Mouse (Mus musculus) forebrain, embryonic 15.5 days (tissue): ENCODE measurements around the gene Folr2. TPM values are rescaled to one million over a fixed set of nuclear protein-coding genes. Genes with fewer than 3 reads are reported as not detected.

Source experiments
- ATAC-seq: fragments of 200-750 bp; cut with Nextera tagmentation; replicated peaks from 2 replicates; pipeline ENCODE4 v1.8.0; 2017; ENCODE audit warnings: mild to moderate bottlenecking, moderate TSS enrichment, moderate library complexity
- H3K27ac ChIP-seq: fragments of 300-500 bp; sonication (generic); replicated peaks from 2 replicates; pipeline ENCODE4 v1.5.1; 2015; ENCODE audit warnings: mild to moderate bottlenecking, inconsistent platforms
- H3K27me3 ChIP-seq: fragments of 300-500 bp; sonication (generic); 2 replicates; pipeline ENCODE4 v1.6.1; 2015; ENCODE audit warnings: inconsistent platforms
- H3K36me3 ChIP-seq: fragments of 300-500 bp; sonication (generic); 2 replicates; pipeline ENCODE4 v1.6.1; 2015; ENCODE audit warnings: mild to moderate bottlenecking, inconsistent platforms
- H3K4me1 ChIP-seq: fragments of 300-500 bp; sonication (generic); 2 replicates; pipeline ENCODE4 v1.6.1; 2015; ENCODE audit warnings: inconsistent platforms
- H3K4me2 ChIP-seq: fragments of 300-500 bp; sonication (generic); replicated peaks from 2 replicates; pipeline ENCODE4 v1.6.1; 2015; ENCODE audit warnings: mild to moderate bottlenecking, inconsistent platforms
- H3K4me3 ChIP-seq: fragments of 300-500 bp; sonication (generic); 2 replicates; pipeline ENCODE4 v1.5.1; 2015; ENCODE audit warnings: mild to moderate bottlenecking, inconsistent platforms
- H3K9ac ChIP-seq: fragments of 300-500 bp; sonication (generic); replicated peaks from 2 replicates; pipeline ENCODE4 v1.6.1; 2015; ENCODE audit warnings: mild to moderate bottlenecking, inconsistent platforms
- H3K9me3 ChIP-seq: fragments of 300-500 bp; sonication (generic); 2 replicates; pipeline ENCODE4 v1.6.1; 2016; ENCODE audit warnings: inconsistent platforms
- WGBS: fragments of 180-500 bp; shearing (Covaris S2); methylation state at CpG from one replicate; pipeline ENCODE4 v1.1.7; 2015; ENCODE audit warnings: mixed read lengths; 5-methylcytosine and 5-hydroxymethylcytosine counted together
- polyA plus RNA-seq: library from polyadenylated mRNA; unstranded; fragments of >200 nt; fragmentation: Nextera tagmentation; extraction: Ambion mirVana; gene quantifications from 2 replicates; pipeline ENCODE4 v1.2.1, GENCODE M21; 2015

The Folr2 gene
- polyA plus RNA-seq, 1 experiment from 2014 or later = 1.2 TPM

DNA sequence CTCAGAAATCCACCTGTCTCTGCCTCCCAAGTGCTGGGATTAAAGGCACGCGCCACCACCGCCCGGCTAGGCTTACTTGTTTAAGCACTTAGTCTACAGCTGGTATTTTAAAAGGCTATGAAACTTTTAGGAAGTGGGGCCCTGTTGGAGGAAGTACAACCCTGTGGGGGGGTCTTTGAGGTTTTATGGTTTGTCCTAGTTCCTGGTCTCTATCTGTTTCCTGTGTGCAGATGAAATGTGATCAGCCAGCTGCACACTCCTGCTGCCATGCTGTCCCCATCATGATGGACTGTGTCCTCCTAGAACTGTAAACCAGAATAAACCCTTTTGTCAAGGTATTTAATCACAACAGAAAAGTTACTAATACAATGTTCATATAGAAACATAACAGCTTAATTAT is 27.2 kb upstream of the Folr2 start:
- Histone ChIP-seq H3K4me1 (no peaks in the 10 kb centered on the region), H3K9ac (no peak overlapping the region), H3K9me3 (no peaks in the 10 kb centered on the region), H3K4me3 (no peak overlapping the region), H3K4me2 (no peak overlapping the region), H3K27ac (no peak overlapping the region), H3K36me3 (no peaks in the 10 kb centered on the region), H3K27me3 (no peaks in the 10 kb centered on the region)
- 95% methylated on average over 4 of the region's 4 CpGs for WGBS
- no peak for ATAC-seq

DNA sequence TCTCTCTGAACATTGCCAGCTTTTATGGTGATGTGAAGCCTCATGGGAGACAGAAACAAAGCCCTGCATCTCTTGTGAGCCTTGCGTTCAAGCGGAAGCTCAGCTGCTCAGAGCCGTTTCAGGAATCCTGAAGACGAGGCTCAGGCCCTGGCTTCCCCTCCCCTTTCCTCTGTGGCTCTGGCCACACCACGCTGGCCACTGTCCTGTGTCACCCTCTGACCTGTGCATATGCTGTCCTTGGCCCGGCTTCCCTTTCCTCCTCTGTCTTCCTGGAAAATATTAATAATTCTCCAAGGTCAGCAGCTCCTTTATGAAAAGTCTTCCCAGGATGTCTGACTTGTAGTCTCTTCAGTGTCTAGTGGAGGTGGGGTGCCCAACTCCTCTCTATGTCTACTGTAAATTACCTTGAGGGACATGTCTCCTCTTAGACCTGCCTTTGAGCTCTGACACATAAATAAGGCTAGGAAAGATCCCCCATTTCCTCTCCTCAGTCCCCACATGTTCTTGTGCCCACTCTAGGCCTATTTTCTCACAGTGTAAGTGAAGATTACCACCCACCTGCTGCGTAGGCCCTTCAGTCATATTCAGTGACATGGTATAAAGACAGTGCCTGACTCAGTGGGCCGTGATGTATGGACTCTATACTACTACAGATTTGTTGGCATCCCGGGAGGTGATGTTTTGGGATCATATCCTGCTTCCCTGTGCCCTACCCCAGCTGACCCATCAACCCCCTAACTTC is 25.6 kb upstream of the Folr2 start:
- Histone ChIP-seq H3K27me3 (no peaks in the 10 kb centered on the region), H3K4me1 (no peaks in the 10 kb centered on the region), H3K4me3 (no peak overlapping the region), H3K9me3 (no peaks in the 10 kb centered on the region), H3K9ac (no peak overlapping the region), H3K27ac (no peak overlapping the region), H3K36me3 (no peaks in the 10 kb centered on the region), H3K4me2 (no peak overlapping the region)
- 63% methylated on average over 9 of the region's 9 CpGs for WGBS
- no peak for ATAC-seq

DNA sequence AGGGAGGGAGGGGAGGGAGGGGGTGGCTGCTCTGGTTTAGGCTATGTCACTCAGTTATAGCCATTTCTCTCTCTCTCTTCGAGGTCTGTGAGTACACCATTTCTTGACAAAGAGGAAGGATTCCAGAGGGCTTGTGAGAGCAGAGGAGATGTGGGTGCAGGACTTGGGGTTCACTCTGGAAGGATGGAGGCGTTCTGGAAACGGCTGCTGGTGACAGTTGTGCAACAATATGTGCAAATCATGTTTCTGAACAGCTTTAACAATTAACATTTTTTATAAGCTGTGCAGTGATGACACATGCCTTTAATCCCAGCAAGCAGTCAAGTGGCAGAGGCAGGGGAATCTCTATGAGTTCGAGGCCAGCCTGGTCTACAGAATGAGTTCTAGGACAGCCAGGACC is 23.9 kb upstream of the Folr2 start:
- H3K27me3 ChIP-seq = no peaks in the 10 kb centered on the region
- H3K4me2 ChIP-seq = no peak overlapping the region
- H3K4me3 ChIP-seq = no peak overlapping the region
- H3K27ac ChIP-seq = no peak overlapping the region
- 77% methylated on average over 4 of the region's 4 CpGs for WGBS
- no peak for ATAC-seq
- H3K9ac ChIP-seq = no peak overlapping the region
- no peaks in the 10 kb centered on the region for H3K36me3 ChIP-seq
- no peaks in the 10 kb centered on the region for H3K4me1 ChIP-seq
- no peaks in the 10 kb centered on the region for H3K9me3 ChIP-seq

DNA sequence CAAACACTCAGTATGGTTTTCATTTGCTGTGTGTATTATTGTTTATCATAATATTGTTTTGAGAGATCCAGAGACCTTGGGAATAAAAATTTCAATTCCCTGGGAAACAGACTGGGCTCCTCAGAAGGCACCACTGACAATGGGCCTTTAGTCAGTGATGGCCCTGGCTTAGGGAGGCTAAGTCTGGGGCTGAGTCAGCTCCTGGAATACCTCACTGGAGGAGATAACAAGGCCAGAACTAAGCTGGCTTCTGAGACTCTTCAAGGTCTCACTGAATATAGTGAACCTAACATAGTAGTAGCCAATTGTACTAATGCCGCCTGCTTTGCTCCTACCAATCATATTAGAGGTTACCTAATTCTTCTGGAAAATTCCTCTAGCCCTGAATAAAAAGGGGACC is 19.0 kb upstream of the Folr2 start:
- H3K27me3 ChIP-seq = no peaks in the 10 kb centered on the region
- no peak overlapping the region for H3K4me2 ChIP-seq
- no peak overlapping the region for H3K4me3 ChIP-seq
- no peaks in the 10 kb centered on the region for H3K9me3 ChIP-seq
- no peak overlapping the region for H3K9ac ChIP-seq
- H3K27ac ChIP-seq = no peak overlapping the region
- H3K36me3 ChIP-seq = no peaks in the 10 kb centered on the region
- ATAC-seq = no peak
- 91% methylated on average over 1 of the region's 1 CpGs for WGBS
- H3K4me1 ChIP-seq = no peaks in the 10 kb centered on the region

DNA sequence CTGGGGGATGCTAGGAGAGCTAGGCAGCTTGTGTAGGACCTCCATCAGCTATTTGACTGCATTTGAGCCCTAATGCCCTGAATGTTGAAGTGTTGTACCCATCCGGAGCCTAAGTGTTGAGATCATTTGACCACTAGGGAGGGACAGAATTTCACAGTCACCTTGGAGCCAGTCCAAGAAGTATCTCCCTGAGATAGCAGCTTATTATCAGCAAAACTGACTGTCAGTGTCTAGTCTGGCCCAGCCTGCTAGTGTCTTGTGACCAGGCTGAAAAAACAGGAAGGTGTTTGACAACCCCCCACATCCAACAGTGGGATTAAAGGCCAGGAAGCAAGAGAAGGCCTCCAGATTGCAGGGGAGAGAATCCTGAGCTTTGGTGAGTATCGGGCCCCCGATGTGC is 14.3 kb upstream of the Folr2 start:
- no peaks in the 10 kb centered on the region for H3K27me3 ChIP-seq
- no peak overlapping the region for H3K27ac ChIP-seq
- H3K4me2 ChIP-seq = no peak overlapping the region
- H3K36me3 ChIP-seq = no peaks in the 10 kb centered on the region
- WGBS = 96% methylated on average over 3 of the region's 3 CpGs
- no peak for ATAC-seq
- H3K9me3 ChIP-seq = no peaks in the 10 kb centered on the region
- no peaks in the 10 kb centered on the region for H3K4me1 ChIP-seq
- no peak overlapping the region for H3K9ac ChIP-seq
- no peak overlapping the region for H3K4me3 ChIP-seq

DNA sequence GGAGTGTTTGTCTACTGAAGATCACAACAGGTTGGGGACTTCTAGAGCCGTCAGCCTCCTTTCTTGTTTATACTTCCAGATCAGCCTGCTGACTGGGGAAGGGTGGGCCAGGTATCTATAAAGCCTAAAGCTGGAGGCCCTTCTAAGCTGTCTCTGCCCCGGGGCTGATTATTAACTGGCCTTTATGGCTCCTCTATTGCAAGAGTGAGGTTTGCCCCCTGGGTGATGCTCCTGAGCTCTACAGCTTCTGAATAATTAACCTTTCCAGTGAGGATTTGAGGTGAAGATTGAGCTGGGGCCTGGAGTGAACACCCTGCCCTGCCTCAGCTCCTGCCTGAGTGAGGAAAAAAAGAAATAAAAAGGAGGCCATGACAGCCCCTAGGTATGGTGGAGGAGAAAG is 13.6 kb upstream of the Folr2 start, which contains the start of gene Folr1:
Folr1 (minus strand) TSS at position 160 of the 400 bp plus-strand sequence.
- no peak within 1 kb of the TSS for H3K4me3 ChIP-seq
- no peak within 1 kb of the TSS for H3K9ac ChIP-seq
- no peaks in the 10 kb centered on the region for H3K4me1 ChIP-seq
- no peak within 1 kb of the TSS for H3K4me2 ChIP-seq
- WGBS = 81% methylated on average over 2 of the region's 2 CpGs
- no peaks in the 10 kb centered on the region for H3K36me3 ChIP-seq
- H3K9me3 ChIP-seq = no peaks in the 10 kb centered on the region
- H3K27me3 ChIP-seq = no peaks in the 10 kb centered on the region
- no peak within 1 kb of the TSS for H3K27ac ChIP-seq
- no peak for ATAC-seq

- Histone ChIP-seq H3K4me1 (no peaks in the 10 kb centered on the region), H3K4me3 (no peak overlapping the region), H3K9ac (no peak overlapping the region), H3K9me3 (no peaks in the 10 kb centered on the region), H3K4me2 (no peak overlapping the region), H3K27ac (no peak overlapping the region), H3K36me3 (no peaks in the 10 kb centered on the region), H3K27me3 (no peaks in the 10 kb centered on the region)
- ATAC-seq = no peak
- 40% methylated on average over 7 of the region's 7 CpGs for WGBS
Measured at GRCm38 (mm10) chr7:101869163-101869500, 12.1 kb upstream of the Folr2 start.

GRCm38 (mm10) chr7:101868241-101869162 is 11.5 kb upstream of the Folr2 start:
- no peaks in the 10 kb centered on the region for H3K4me1 ChIP-seq
- H3K4me2 ChIP-seq = no peak overlapping the region
- H3K9ac ChIP-seq = no peak overlapping the region
- H3K9me3 ChIP-seq = no peaks in the 10 kb centered on the region
- WGBS = 46% methylated on average over 13 of the region's 13 CpGs
- H3K27ac ChIP-seq = no peak overlapping the region
- ATAC-seq = no peak
- no peaks in the 10 kb centered on the region for H3K27me3 ChIP-seq
- no peaks in the 10 kb centered on the region for H3K36me3 ChIP-seq
- no peak overlapping the region for H3K4me3 ChIP-seq

GRCm38 (mm10) chr7:101867482-101867881 is 10.5 kb upstream of the Folr2 start:
- Histone ChIP-seq H3K4me2 (no peak overlapping the region), H3K9ac (no peak overlapping the region), H3K4me3 (no peak overlapping the region), H3K4me1 (no peaks in the 10 kb centered on the region), H3K27ac (no peak overlapping the region), H3K27me3 (no peaks in the 10 kb centered on the region), H3K36me3 (no peaks in the 10 kb centered on the region), H3K9me3 (no peaks in the 10 kb centered on the region)
- 97% methylated on average over 4 of the region's 4 CpGs for WGBS
- ATAC-seq = no peak

- H3K4me1 ChIP-seq = no peaks in the 10 kb centered on the region
- H3K36me3 ChIP-seq = no peaks in the 10 kb centered on the region
- ATAC-seq = no peak
- no peak overlapping the region for H3K4me3 ChIP-seq
- 81% methylated on average over 11 of the region's 11 CpGs for WGBS
- H3K27ac ChIP-seq = no peak overlapping the region
- H3K4me2 ChIP-seq = no peak overlapping the region
- H3K27me3 ChIP-seq = no peaks in the 10 kb centered on the region
- H3K9me3 ChIP-seq = no peaks in the 10 kb centered on the region
- no peak overlapping the region for H3K9ac ChIP-seq
Measured at GRCm38 (mm10) chr7:101866491-101867265, 9.7 kb upstream of the Folr2 start.

DNA sequence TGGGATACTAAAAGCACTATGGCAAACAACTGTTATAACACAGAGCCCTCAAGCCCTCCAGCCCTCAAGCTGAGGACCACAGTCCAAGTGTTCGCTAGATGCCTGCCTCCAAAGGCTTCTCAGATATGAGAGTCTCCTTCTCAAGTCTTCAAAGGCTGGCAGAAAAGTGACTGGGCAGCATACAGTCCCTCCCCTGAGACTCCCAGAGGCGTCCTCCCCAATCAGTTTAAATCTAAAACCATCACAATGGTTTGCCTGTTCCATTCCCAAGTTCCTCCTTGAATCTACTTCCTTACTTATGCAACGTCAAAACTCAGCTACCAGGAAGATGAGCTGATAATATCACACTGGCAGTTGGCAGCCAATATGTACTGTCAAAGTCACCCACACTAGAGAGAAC is 6.4 kb upstream of the Folr2 start, which contains the start of gene Anapc15:
Anapc15 (plus strand) TSS at position 301 of the 400 bp plus-strand sequence.
- Histone ChIP-seq H3K27me3 (no peaks in the 10 kb centered on the region), H3K4me3 (no peak within 1 kb of the TSS), H3K9ac (no peak within 1 kb of the TSS), H3K9me3 (no peaks in the 10 kb centered on the region), H3K4me2 (no peak within 1 kb of the TSS), H3K4me1 (no peaks in the 10 kb centered on the region), H3K36me3 (no peaks in the 10 kb centered on the region), H3K27ac (no peak within 1 kb of the TSS)
- no peak for ATAC-seq
- WGBS = 85% methylated on average over 3 of the region's 3 CpGs

- H3K9me3 ChIP-seq = no peaks in the 10 kb centered on the region
- no peaks in the 10 kb centered on the region for H3K27me3 ChIP-seq
- H3K27ac ChIP-seq = no peak overlapping the region
- WGBS = 76% methylated on average over 3 of the region's 3 CpGs
- H3K4me2 ChIP-seq = no peak overlapping the region
- no peak for ATAC-seq
- no peaks in the 10 kb centered on the region for H3K36me3 ChIP-seq
- H3K4me1 ChIP-seq = no peaks in the 10 kb centered on the region
- no peak overlapping the region for H3K9ac ChIP-seq
- H3K4me3 ChIP-seq = no peak overlapping the region
Measured at GRCm38 (mm10) chr7:101862291-101862690, 5.3 kb upstream of the Folr2 start.
